Mouse (Mus musculus): ENCODE results near the gene Cbx4. TPM values are rescaled to one million over a fixed set of nuclear protein-coding genes. Genes with fewer than 3 reads are reported as not detected.
"Not testable (repeated sequence)": the region's sequence is repeated elsewhere in the genome, so short reads cannot be mapped to it uniquely, and the experiment has no call there.

The Cbx4 gene
- total RNA-seq, 2 experiments from 2014 or later = 57.3 to 59.4 TPM

GRCm38 (mm10) chr11:119109415-119110071, 23.5 kb upstream of the Cbx4 start:
- DNase-seq = no peak

GRCm38 (mm10) chr11:119108573-119109263, 22.7 kb upstream of the Cbx4 start:
- no peak for DNase-seq

- DNase-seq = no peak
These were observed 20.3 kb upstream of the Cbx4 start for GRCm38 (mm10) chr11:119106289-119106688.

- no peak for DNase-seq
These were observed 19.7 kb upstream of the Cbx4 start for GRCm38 (mm10) chr11:119105748-119106147.

GRCm38 (mm10) chr11:119105071-119105609, 19.1 kb upstream of the Cbx4 start:
- no peak for DNase-seq

- DNase-seq = no peak
These were observed 18.0 kb upstream of the Cbx4 start for GRCm38 (mm10) chr11:119103991-119104390.

- DNase-seq = not testable (repeated sequence)
These were observed 14.3 kb upstream of the Cbx4 start for GRCm38 (mm10) chr11:119100355-119100754.

- DNase-seq = no peak
These were observed 12.2 kb upstream of the Cbx4 start for GRCm38 (mm10) chr11:119098202-119098601.

GRCm38 (mm10) chr11:119095441-119095840, 9.4 kb upstream of the Cbx4 start:
- DNase-seq = no peak

GRCm38 (mm10) chr11:119093322-119093721, 7.3 kb upstream of the Cbx4 start:
- DNase-seq = no peak

GRCm38 (mm10) chr11:119092286-119092685, 6.3 kb upstream of the Cbx4 start:
- DNase-seq = no peak

GRCm38 (mm10) chr11:119091598-119091991, 5.6 kb upstream of the Cbx4 start:
- DNase-seq = peak in 1 of 2 experiments; percentile 23

- peak in 1 of 2 experiments; percentile 48 for DNase-seq
These were observed 5.1 kb upstream of the Cbx4 start for GRCm38 (mm10) chr11:119090961-119091597.

GRCm38 (mm10) chr11:119090076-119090960, 4.3 kb upstream of the Cbx4 start:
- no peak for DNase-seq

- DNase-seq = peak in 1 of 2 experiments; percentile 21
These were observed 3.4 kb upstream of the Cbx4 start for GRCm38 (mm10) chr11:119089235-119090075.

GRCm38 (mm10) chr11:119088391-119089234, 2.6 kb upstream of the Cbx4 start:
- DNase-seq = peak in 1 of 2 experiments; percentile 15

- peak in 1 of 2 experiments; percentile 20 for DNase-seq
These were observed 1.5 kb upstream of the Cbx4 start for GRCm38 (mm10) chr11:119087301-119088082.

GRCm38 (mm10) chr11:119085279-119086062, 550 bp downstream of the Cbx4 start:
- peak; percentile 83 to 84 for DNase-seq
